Comparison of ENCODE assay signal across 18 mouse cellular contexts in genomic region chr2:153276440-153276839, GRCm38 (mm10). TPM values are rescaled to one million over a fixed set of nuclear protein-coding genes. Genes with fewer than 3 reads are reported as not detected.
DNase-seq lines count a peak whose midpoint lies in the region; ATAC-seq lines count a peak whose summit lies in the region.
"Had no signal": no experiment of that assay in that cellular context is flagged by ENCODE, and none has a peak within 500 bp of the region (broad histone marks: within the 10 kb centered on the region; RNA-seq: fewer than 3 reads in every experiment).

No protein-coding gene starts in this region.

- ATAC-seq in CD4-positive, CD25-positive, alpha-beta regulatory T cell, adult 4 months, result peak; percentile 24
- ATAC-seq in activated CD4-positive, CD25-positive, alpha-beta regulatory T cell, adult 4 months, result peak; percentile 19
- ATAC-seq: forebrain, embryonic 16.5 days; hindbrain, embryonic 16.5 days; intestine, postnatal 0 days had no signal

- DNase-seq in CD4-positive helper T cell, adult 2 months (ENCODE audit: low read depth, low spot score), result peak; percentile 53
- DNase-seq in naive thymus-derived CD4-positive, alpha-beta T cell, adult 2 months (ENCODE audit: low read depth), result peak; percentile 57
- DNase-seq in urinary bladder, postnatal 36 days (ENCODE audit: low spot score in 2 of 2), result no peak
- no peak for DNase-seq in spleen, postnatal 36 days (ENCODE audit: low spot score in 2 of 2)
- no peak for DNase-seq in layer of hippocampus, postnatal 10 days (ENCODE audit: low spot score in 2 of 2)
- DNase-seq: adrenal gland, postnatal 10 days; adrenal gland, postnatal 36 days; cerebellum, adult 2 months; cerebellum, adult 9-11 months; cerebellum, postnatal 25 days; gastrocnemius, adult 2 months; gastrocnemius, postnatal 14 days; heart, adult 11 months had no signal

RNA-seq across cellular contexts. Expression of gene Kif3b, which starts 14.8 kb away (rescaled TPM):
- polyA plus RNA-seq in CD4-positive, CD25-positive, alpha-beta regulatory T cell, adult 4 months (2017; shearing (Covaris generic)), result 10 to 100 TPM; 11.2 to 13.0 TPM
- 10 to 100 TPM in 1 of 2 experiments, 1 to 10 TPM in 1; 9.4 to 11.1 TPM for polyA plus RNA-seq in activated CD4-positive, CD25-positive, alpha-beta regulatory T cell, adult 4 months (2017; shearing (Covaris generic))
- 10 to 100 TPM; 83.0 to 89.2 TPM for total RNA-seq in layer of hippocampus, postnatal 10 days (2021)

RNA-seq across cellular contexts. Expression of gene Pofut1, which starts 35.1 kb away (rescaled TPM):
- polyA plus RNA-seq in CD4-positive, CD25-positive, alpha-beta regulatory T cell, adult 4 months (2017; shearing (Covaris generic)), result 10 to 100 TPM in 1 of 2 experiments, 1 to 10 TPM in 1; 9.4 to 11.9 TPM
- polyA plus RNA-seq in activated CD4-positive, CD25-positive, alpha-beta regulatory T cell, adult 4 months (2017; shearing (Covaris generic)), result 1 to 10 TPM; 8.8 to 9.4 TPM
- total RNA-seq in layer of hippocampus, postnatal 10 days (2021), result 10 to 100 TPM; 18.0 to 22.9 TPM

RNA-seq across cellular contexts. Expression of gene Plagl2, which starts 35.2 kb away (rescaled TPM):
- polyA plus RNA-seq in CD4-positive, CD25-positive, alpha-beta regulatory T cell, adult 4 months (2017; shearing (Covaris generic)), result 10 to 100 TPM; 20.2 to 23.1 TPM
- 10 to 100 TPM; 20.9 to 26.3 TPM for polyA plus RNA-seq in activated CD4-positive, CD25-positive, alpha-beta regulatory T cell, adult 4 months (2017; shearing (Covaris generic))
- 1 to 10 TPM; 5.0 to 5.4 TPM for total RNA-seq in layer of hippocampus, postnatal 10 days (2021)

RNA-seq across cellular contexts. Expression of gene Tspyl3, which starts 51.2 kb away (rescaled TPM):
- 10 to 100 TPM; 23.8 to 25.2 TPM for polyA plus RNA-seq in CD4-positive, CD25-positive, alpha-beta regulatory T cell, adult 4 months (2017; shearing (Covaris generic))
- polyA plus RNA-seq in activated CD4-positive, CD25-positive, alpha-beta regulatory T cell, adult 4 months (2017; shearing (Covaris generic)), result 10 to 100 TPM; 25.3 to 25.6 TPM
- total RNA-seq in layer of hippocampus, postnatal 10 days (2021), result 10 to 100 TPM; 30.6 to 32.7 TPM

Comparison
In these comparisons a context has a peak if more than half of its experiments do, and no peak if none do; other contexts are left out.
1. DNase-seq: peak in CD4-positive helper T cell, adult 2 months (single experiment) and naive thymus-derived CD4-positive, alpha-beta T cell, adult 2 months (single experiment); none in urinary bladder, postnatal 36 days (0 of 2), spleen, postnatal 36 days (0 of 2) and layer of hippocampus, postnatal 10 days (0 of 2).